Mouse (Mus musculus): ENCODE measurements around the gene E2f2.
A peak's percentile ranks its signal among the peaks of the same experiment; 100 is the strongest.

E2f2 gene

GRCm38 (mm10) chr4:136172011-136172541 lies at the start of gene E2f2:
TSS of gene E2f2 (plus strand) at chr4:136172394.
- DNase-seq (ENCODE audit: low spot score in 2 of 2) = peak; percentile 83 to 88

GRCm38 (mm10) chr4:136123111-136123791 lies 48.9 kb upstream of the E2f2 start:
- no peak for DNase-seq (ENCODE audit: low spot score in 2 of 2)

- DNase-seq (ENCODE audit: low spot score in 2 of 2) = no peak
Observed at GRCm38 (mm10) chr4:136123792-136124161, 48.4 kb upstream of the E2f2 start.

GRCm38 (mm10) chr4:136124581-136124980 lies 47.6 kb upstream of the E2f2 start:
- no peak for DNase-seq (ENCODE audit: low spot score in 2 of 2)

- no peak for DNase-seq (ENCODE audit: low spot score in 2 of 2)
Observed at GRCm38 (mm10) chr4:136125458-136125857, 46.7 kb upstream of the E2f2 start.

- DNase-seq (ENCODE audit: low spot score in 2 of 2) = no peak
Observed at GRCm38 (mm10) chr4:136126019-136126418, 46.2 kb upstream of the E2f2 start.

- no peak for DNase-seq (ENCODE audit: low spot score in 2 of 2)
Observed at GRCm38 (mm10) chr4:136127670-136128069, 44.5 kb upstream of the E2f2 start.

- no peak for DNase-seq (ENCODE audit: low spot score in 2 of 2)
Observed at GRCm38 (mm10) chr4:136129842-136130241, 42.4 kb upstream of the E2f2 start.

GRCm38 (mm10) chr4:136133801-136134200 lies 38.4 kb upstream of the E2f2 start:
- DNase-seq (ENCODE audit: low spot score in 2 of 2) = no peak

DNA sequence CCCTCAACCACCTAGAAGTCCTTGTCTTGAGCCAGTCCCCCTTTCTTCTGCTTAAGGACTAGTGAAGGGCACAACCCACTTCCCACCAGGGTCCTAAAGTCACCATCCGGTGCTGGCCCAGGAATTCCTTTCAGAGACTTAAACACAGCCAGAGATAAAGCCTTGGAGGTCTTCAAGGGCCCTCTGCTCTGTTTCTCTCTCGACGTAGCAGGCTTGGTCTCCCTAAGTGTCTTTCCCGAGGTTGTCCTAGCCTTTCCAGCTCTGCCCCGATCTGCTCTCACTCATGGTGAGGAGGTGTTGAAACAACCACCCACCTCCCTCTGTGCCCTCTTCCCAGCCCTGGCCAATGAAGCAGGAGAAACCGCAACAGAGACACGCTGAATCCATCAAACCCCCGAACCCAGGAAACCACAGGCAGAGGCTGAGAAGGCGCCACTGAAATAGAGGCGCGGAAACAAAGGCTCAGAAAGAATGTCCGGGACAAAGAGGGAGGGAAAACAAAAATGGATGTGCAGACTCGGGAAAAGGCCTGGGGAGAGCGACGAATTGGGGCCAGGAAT lies 37.7 kb upstream of the E2f2 start:
- no peak for DNase-seq (ENCODE audit: low spot score in 2 of 2)

GRCm38 (mm10) chr4:136134978-136135873 lies 37.0 kb upstream of the E2f2 start:
- DNase-seq (ENCODE audit: low spot score in 2 of 2) = no peak

GRCm38 (mm10) chr4:136135874-136136728 lies 36.1 kb upstream of the E2f2 start:
- no peak for DNase-seq (ENCODE audit: low spot score in 2 of 2)

GRCm38 (mm10) chr4:136139326-136140110 lies 32.7 kb upstream of the E2f2 start:
- DNase-seq (ENCODE audit: low spot score in 2 of 2) = no peak

GRCm38 (mm10) chr4:136140327-136141250 lies 31.6 kb upstream of the E2f2 start:
- peak in 1 of 2 experiments; percentile 79 for DNase-seq (ENCODE audit: low spot score in 2 of 2)

DNA sequence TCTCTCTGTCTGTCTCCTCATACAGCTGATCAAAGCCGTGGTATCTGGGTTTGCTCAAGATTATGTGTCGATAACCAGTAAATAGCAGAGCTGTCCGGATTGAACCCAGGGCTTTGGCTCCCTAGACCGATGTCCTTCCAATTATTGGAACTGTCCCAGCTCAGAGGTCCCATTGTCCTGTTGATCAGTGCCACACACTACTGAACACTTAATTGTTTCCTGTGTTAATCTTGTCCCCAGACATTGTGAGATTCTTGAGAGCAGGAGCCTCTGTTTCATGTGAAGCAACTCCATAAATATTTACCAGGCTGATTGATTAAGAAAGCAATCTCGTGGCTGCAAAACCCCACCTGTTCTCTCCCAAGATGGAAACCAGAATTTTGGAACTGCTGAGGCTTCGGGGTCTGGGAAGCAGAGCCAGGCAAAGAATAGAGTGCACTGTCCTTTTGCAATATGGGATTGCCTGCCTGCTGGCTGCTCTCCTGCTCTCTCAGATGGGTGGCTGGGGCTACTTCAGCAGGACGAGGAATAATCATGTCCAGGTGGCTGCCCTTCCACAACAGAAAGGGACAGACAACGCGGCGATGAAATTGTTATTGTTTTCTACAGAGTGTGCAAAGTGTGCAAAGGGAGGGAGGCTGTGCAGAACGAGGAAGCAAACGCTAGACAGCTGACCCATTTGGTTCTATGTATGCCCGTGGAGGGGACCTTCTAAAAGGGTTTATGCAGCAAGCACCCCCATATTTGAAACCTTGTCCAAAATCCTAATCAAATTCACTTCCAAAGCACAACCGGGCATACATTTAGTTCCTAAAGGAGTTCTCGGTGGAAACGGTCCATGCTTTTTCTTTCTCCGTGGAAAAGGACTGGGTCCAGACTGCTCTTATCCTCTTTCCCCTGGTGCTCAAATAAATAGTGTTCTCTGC lies 29.7 kb upstream of the E2f2 start:
- no peak for DNase-seq (ENCODE audit: low spot score in 2 of 2)

DNA sequence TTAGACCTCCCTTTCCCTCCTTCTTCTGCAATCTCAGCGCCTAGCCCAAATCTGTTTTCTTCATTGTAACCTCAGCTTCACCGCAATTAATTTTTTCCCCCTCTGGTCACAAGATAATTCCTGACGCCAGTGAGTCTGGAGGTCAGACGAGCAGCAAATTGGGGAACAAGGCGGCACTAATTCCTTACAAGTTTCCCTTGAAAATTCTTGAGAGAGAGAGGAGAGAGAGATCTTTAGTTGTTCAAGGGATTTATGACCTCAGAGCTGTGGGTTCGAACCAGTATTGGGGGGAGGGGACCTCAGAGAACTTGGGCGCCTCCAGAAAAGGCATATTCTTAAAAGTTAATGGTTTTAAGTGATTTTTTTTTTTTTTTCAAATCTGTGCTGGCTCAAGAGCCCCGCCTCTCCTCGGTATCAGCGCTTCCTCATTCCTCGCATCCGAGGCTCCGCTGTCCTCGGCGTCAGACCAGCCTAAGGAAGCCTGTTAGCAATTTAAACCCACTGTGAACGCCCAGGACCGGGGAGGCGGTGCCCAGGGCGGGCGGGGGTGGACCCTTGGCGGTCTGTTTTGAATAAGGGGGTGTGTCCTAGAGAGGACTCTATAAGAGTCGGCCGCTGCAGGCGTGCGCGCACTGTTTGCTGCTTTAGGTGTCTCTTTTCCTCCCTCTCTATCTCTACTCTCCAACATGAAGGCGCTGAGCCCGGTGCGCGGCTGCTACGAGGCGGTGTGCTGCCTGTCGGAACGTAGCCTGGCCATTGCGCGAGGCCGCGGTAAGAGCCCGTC lies 28.8 kb upstream of the E2f2 start, which contains the start of gene Id3:
Id3 (plus strand) TSS at position 305 of the 784 bp plus-strand sequence.
- peak; percentile 67 to 86 for DNase-seq (ENCODE audit: low spot score in 2 of 2)

DNA sequence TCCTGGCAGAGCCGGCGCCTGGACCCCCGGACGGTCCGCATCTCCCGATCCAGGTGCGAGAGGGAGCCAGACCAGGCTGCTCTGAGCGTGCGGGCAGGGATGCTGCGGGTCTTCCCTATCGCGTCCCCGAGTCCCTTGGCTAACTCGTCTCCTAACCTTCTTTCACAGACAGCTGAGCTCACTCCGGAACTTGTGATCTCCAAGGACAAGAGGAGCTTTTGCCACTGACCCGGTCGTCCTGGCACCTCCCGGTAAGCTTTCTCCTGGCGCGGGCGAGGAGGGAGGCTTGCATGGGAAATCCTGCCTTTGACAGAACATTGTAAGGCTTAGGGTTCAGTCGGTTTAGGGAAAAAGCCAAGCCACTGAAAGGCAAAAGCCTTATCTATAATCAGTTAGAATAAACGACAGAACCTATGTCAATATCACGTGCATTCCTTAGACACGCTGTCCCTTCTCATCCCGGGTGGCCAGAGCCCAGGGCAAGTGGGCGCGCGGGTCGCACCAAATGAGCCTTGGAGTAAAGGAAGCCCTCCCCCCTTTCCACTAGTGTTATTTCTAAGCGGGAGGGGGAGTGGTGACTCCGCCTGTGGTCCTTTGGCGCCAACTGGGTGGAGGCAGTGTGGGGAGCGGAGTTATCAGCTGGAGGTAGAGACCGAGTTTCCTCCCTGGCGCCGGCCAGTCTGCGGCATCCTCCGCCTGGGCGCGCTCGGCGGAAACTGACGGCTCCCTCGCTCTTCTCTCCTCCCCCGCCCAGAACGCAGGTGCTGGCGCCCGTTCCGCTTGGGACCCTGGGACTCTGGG lies 27.9 kb upstream of the E2f2 start:
- peak; percentile 38 to 70 for DNase-seq (ENCODE audit: low spot score in 2 of 2)
